Mouse (Mus musculus) olfactory bulb, adult 2 months (tissue): ENCODE results near the gene Exosc5.

Source experiments
- CTCF ChIP-seq: fragments of 200-500 bp; IDR thresholded peaks from 2 replicates; pipeline ENCODE4 v1.5.1; 2012; ENCODE audit warnings: low read depth, mild to moderate bottlenecking, low read length, moderate library complexity; ENCODE audit not compliant: insufficient read depth
- POLR2A ChIP-seq: fragments of 200-500 bp; IDR thresholded peaks from 2 replicates; pipeline ENCODE4 v1.6.1; 2012; ENCODE audit warnings: mild to moderate bottlenecking, low read depth, low read length, moderate library complexity; ENCODE audit not compliant: insufficient read depth

DNA sequence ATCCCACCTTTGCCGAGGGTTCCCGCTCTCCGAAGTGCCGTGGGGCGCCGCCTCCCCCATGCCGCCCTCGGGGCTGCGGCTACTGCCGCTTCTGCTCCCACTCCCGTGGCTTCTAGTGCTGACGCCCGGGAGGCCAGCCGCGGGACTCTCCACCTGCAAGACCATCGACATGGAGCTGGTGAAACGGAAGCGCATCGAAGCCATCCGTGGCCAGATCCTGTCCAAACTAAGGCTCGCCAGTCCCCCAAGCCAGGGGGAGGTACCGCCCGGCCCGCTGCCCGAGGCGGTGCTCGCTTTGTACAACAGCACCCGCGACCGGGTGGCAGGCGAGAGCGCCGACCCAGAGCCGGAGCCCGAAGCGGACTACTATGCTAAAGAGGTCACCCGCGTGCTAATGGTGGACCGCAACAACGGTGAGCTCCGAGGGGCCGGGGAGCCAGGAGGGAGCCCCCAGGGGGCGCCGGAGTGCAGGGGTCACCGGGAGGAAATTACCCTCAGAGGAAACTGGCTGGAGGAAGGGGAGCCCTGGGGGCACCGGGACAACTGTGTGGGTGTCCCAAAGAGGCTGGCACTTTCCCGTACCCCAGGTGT lies 28.9 kb downstream of the Exosc5 start:
- TF ChIP-seq POLR2A (no peak), CTCF (no peak)
